Mouse (Mus musculus) forebrain, embryonic 11.5 days (tissue): ENCODE data around the gene Gm8764. TPM values are rescaled to one million over a fixed set of nuclear protein-coding genes. Genes with fewer than 3 reads are reported as not detected.

Source experiments
- ATAC-seq: fragments of 200-750 bp; cut with Nextera tagmentation; replicated peaks from 2 replicates; pipeline ENCODE4 v1.8.0; 2017; ENCODE audit warnings: moderate TSS enrichment; ENCODE audit not compliant: low FRiP score
- DNase-seq: peaks from one replicate; pipeline ENCODE4 v3.0.0-alpha.2; 2017; ENCODE audit warnings: low spot score
- H3K27ac ChIP-seq: fragments of 300-500 bp; sonication (generic); 2 replicates; pipeline ENCODE4 v1.5.1; 2014; ENCODE audit warnings: low read depth, low read length
- H3K27me3 ChIP-seq: fragments of 300-500 bp; sonication (generic); 2 replicates; pipeline ENCODE4 v1.6.1; 2014; ENCODE audit warnings: mild to moderate bottlenecking, low read length, mixed read lengths; ENCODE audit not compliant: control insufficient read depth, insufficient read depth
- H3K36me3 ChIP-seq: fragments of 300-500 bp; sonication (generic); 2 replicates; pipeline ENCODE4 v1.6.1; 2014; ENCODE audit warnings: mild to moderate bottlenecking, low read length, moderate library complexity, mixed read lengths; ENCODE audit not compliant: control insufficient read depth, insufficient read depth
- H3K4me1 ChIP-seq: fragments of 300-500 bp; sonication (generic); replicated peaks from 2 replicates; pipeline ENCODE4 v1.6.1; 2014; ENCODE audit warnings: low read length, mixed read lengths; ENCODE audit not compliant: control insufficient read depth, insufficient read depth
- H3K4me2 ChIP-seq: fragments of 300-500 bp; sonication (generic); 2 replicates; pipeline ENCODE4 v1.6.1; 2014; ENCODE audit warnings: low read depth, mild to moderate bottlenecking, low read length, moderate library complexity, mixed read lengths; ENCODE audit not compliant: severe bottlenecking
- H3K4me3 ChIP-seq: fragments of 300-500 bp; sonication (generic); 2 replicates; pipeline ENCODE4 v1.5.1; 2014; ENCODE audit warnings: low read depth, low read length
- H3K9ac ChIP-seq: fragments of 300-500 bp; sonication (generic); 2 replicates; pipeline ENCODE4 v1.6.1; 2014; ENCODE audit warnings: low read length
- H3K9me3 ChIP-seq: fragments of 300-500 bp; sonication (generic); 2 replicates; pipeline ENCODE4 v1.6.1; 2016; ENCODE audit warnings: low read length, mixed read lengths; ENCODE audit not compliant: control insufficient read depth
- WGBS: fragments of 180-500 bp; shearing (Covaris S2); extraction: QIAGEN DNeasy Blood & Tissue Kit; methylation state at CpG from one replicate; pipeline ENCODE4 v1.1.7; 2014; 5-methylcytosine and 5-hydroxymethylcytosine counted together
- polyA plus RNA-seq: library from polyadenylated mRNA; unstranded; fragments of >200 nt; fragmentation: Nextera tagmentation; extraction: Ambion mirVana; gene quantifications from 2 replicates; pipeline ENCODE4 v1.2.1, GENCODE M21; 2014

Gm8764 gene
- polyA plus RNA-seq, 1 experiment from 2014 or later = not detected

DNA sequence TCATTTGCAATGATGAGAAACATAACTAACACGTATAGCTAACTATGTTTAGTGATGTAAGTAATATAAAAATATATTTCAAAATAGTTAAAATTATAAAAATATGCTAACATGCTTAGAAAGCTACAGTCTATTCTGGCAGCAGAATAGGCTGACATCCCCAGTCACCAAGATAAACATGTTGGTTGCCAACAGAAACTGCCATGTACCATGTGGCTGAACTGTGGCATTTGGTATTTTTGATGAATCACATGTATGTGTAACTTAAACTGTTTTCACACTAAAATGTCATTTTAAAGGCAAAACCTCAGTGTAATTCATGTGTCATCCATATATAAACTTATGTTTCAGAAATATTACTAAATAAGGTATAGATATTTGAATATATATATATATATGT lies 49.8 kb downstream of the Gm8764 start:
- Histone ChIP-seq H3K4me2 (no peak overlapping the region), H3K27me3 (no peaks in the 10 kb centered on the region), H3K36me3 (no peaks in the 10 kb centered on the region), H3K4me1 (no peaks in the 10 kb centered on the region), H3K27ac (no peak overlapping the region), H3K9ac (no peak overlapping the region), H3K4me3 (no peak overlapping the region), H3K9me3 (no peaks in the 10 kb centered on the region)
- 83% methylated on average over 1 of the region's 1 CpGs for WGBS
- ATAC-seq (no peak), DNase-seq (no peak)

DNA sequence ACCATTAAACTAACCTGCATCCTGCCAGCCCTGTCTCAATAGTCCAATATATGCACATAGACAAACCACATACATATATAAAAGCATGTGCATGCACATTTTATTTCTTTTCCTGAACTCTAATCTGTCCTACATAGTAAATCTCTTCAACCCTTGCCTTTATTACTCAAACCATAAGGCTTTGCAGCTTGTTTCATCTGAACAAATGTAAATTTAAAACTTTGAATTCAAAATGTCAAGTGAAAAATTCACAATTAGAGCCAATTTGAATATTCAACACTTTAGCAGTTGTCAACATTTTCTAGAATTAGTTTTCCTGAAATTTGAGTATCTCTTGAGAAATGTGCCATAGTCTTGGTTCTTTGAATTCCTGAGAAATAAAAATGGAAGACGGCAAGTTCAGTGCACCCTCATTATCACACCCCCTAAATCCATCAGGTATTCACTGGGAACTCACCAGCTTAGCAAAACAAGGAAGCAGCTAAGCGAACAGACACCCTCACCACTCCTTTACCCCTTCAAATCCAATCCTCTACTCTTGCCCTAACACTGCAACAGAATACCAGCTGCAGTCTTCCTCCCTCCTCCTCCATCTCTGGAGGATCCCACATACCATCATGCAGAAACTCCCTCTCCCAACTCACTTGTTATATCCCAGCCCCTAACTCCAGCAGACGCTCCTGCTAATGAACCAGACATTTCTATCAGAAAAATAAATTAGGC lies 50.6 kb downstream of the Gm8764 start:
- Histone ChIP-seq H3K9ac (no peak overlapping the region), H3K36me3 (no peaks in the 10 kb centered on the region), H3K27me3 (no peaks in the 10 kb centered on the region), H3K9me3 (no peaks in the 10 kb centered on the region), H3K27ac (no peak overlapping the region), H3K4me2 (no peak overlapping the region), H3K4me3 (no peak overlapping the region), H3K4me1 (no peaks in the 10 kb centered on the region)
- 80% methylated on average over 3 of the region's 3 CpGs for WGBS
- DNase-seq = no peak
- ATAC-seq = no peak

Other genes starting within 250 kb of the Gm8764 start
- not detected in 2 replicates for gene Gm21293, start 17.0 kb upstream of the Gm8764 start, polyA plus RNA-seq
- not detected in 2 replicates for gene Gm6763, start 8.5 kb upstream of the Gm8764 start, polyA plus RNA-seq
- gene Gm21304, start 8.5 kb downstream of the Gm8764 start, polyA plus RNA-seq = not detected in 2 replicates
- not detected in 2 replicates for gene Gm21312, start 17.0 kb downstream of the Gm8764 start, polyA plus RNA-seq
- gene Gm20765, start 25.5 kb downstream of the Gm8764 start, polyA plus RNA-seq = not detected in 2 replicates
- gene Gm4340, start 34.0 kb downstream of the Gm8764 start, polyA plus RNA-seq = not detected in 2 replicates